Mouse (Mus musculus): ENCODE data around the gene Lrp5. TPM values are rescaled to one million over a fixed set of nuclear protein-coding genes. Genes with fewer than 3 reads are reported as not detected.

Gene Lrp5
- polyA plus RNA-seq, 1 experiment from 2014 or later: 5.2 TPM

DNA sequence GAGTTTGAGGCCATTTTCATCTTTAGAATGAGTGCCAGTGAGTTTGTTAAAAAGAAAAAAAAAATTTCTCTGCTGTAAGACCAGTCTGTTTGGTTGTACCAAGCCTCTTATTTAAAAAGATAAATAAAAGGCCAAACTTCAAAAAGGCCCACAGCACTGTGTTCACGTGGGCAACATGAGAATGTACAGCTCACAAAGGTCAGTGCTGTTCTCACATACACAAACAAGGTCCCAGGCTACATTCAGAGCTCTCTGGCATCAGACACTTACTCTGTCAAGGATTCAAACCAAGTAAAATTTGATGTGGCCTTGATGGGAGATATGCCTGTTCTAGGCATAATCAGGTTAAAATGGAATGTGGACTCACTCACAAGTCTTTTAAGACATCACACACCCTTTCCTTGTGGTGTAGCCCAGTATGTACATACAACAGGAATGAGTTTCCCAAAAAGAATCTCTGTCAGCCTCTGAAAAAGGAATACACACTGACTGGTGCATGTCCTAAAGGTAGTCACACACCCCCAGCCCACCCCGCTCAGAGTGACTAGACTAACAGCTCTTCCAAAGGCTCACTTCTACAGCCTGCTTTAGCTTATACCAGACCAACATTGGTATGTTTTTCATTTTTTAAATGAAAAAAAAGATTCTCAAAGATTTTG lies 130.1 kb downstream of the Lrp5 start:
- Histone ChIP-seq H3K4me3 (ENCODE audit: low read depth, low read length) (no peak overlapping the region), H3K27ac (replicated peaks; ENCODE audit: low read depth, low read length) (no peak overlapping the region), H3K4me1 (ENCODE audit: control insufficient read depth, insufficient read depth, low read length) (no peaks in the 10 kb centered on the region), H3K9ac (replicated peaks; ENCODE audit: low read length) (no peak overlapping the region), H3K4me2 (ENCODE audit: low read depth, low read length) (no peak overlapping the region), H3K9me3 (replicated peaks; ENCODE audit: control insufficient read depth, low read length) (no peaks in the 10 kb centered on the region), H3K27me3 (ENCODE audit: control insufficient read depth, insufficient read depth, low read length) (no peaks in the 10 kb centered on the region), H3K36me3 (replicated peaks; ENCODE audit: control insufficient read depth, insufficient read depth, low read depth, low read length) (no peaks in the 10 kb centered on the region; the same call in 1 of the 2 replicates)
- 88% methylated on average over 2 of the region's 2 CpGs for WGBS
- DNase-seq (ENCODE audit: low spot score) (no peak), ATAC-seq (replicated peaks; ENCODE audit: insufficient number of reproducible peaks, low FRiP score, low TSS enrichment, low read depth) (no peak)

DNA sequence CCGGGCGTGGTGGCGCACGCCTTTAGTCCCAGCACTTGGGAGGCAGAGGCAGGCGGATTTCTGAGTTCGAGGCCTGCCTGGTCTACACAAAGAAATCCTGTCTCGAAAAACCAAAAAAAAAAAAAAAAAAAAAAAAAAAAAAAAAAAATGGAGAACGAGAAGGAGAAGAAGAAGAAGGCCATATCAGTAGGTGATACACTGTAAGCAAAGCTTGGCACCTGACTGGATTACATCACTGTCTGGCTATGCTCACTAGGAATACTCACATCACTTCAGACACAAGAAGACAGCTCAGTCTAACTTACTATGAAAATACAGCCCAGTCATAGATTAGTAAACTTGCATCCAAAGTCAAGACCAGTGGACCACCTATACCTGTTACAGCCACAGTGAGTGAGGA lies 131.6 kb downstream of the Lrp5 start:
- ATAC-seq (replicated peaks; ENCODE audit: insufficient number of reproducible peaks, low FRiP score, low TSS enrichment, low read depth): no peak
- Histone ChIP-seq H3K9me3 (replicated peaks; ENCODE audit: control insufficient read depth, low read length) (no peaks in the 10 kb centered on the region), H3K4me2 (ENCODE audit: low read depth, low read length) (no peak overlapping the region), H3K9ac (replicated peaks; ENCODE audit: low read length) (no peak overlapping the region), H3K27ac (replicated peaks; ENCODE audit: low read depth, low read length) (no peak overlapping the region), H3K36me3 (replicated peaks; ENCODE audit: control insufficient read depth, insufficient read depth, low read depth, low read length) (no peaks in the 10 kb centered on the region), H3K27me3 (ENCODE audit: control insufficient read depth, insufficient read depth, low read length) (no peaks in the 10 kb centered on the region), H3K4me1 (ENCODE audit: control insufficient read depth, insufficient read depth, low read length) (no peaks in the 10 kb centered on the region), H3K4me3 (ENCODE audit: low read depth, low read length) (no peak overlapping the region)
- no peak for DNase-seq (ENCODE audit: low spot score)
- 97% methylated on average over 8 of the region's 8 CpGs for WGBS

DNA sequence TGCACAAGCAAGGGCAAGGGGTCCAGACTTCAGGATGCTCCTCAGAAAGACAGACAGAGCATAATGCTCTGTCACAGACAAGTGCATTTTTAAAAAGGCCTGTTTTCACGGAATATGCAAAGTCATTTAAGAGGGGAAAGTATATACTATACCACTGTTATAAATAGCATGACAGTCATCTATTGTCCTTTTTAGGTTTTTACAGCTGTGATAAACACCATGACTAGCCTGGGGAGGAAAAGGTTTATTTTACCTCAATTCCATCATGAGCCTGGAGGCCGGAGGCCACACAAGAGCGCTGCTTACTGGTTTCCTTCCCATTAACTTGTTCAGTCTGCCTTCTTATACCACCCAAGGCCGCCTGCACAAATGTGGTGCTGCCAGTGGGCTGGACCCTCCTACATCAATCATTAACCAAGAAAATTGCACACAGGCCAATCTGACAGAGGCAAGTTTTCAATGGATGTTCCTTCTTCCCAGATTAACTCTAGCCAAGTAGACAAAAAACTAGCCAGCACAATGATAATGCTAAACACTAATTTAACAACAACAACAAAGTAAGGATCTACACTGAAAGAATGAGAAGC lies 134.7 kb downstream of the Lrp5 start:
- no peak overlapping the region for H3K4me2 ChIP-seq (ENCODE audit: low read depth, low read length)
- ATAC-seq (replicated peaks; ENCODE audit: insufficient number of reproducible peaks, low FRiP score, low TSS enrichment, low read depth): no peak
- no peaks in the 10 kb centered on the region for H3K36me3 ChIP-seq (replicated peaks; ENCODE audit: control insufficient read depth, insufficient read depth, low read depth, low read length)
- no peaks in the 10 kb centered on the region for H3K9me3 ChIP-seq (replicated peaks; ENCODE audit: control insufficient read depth, low read length)
- no peak overlapping the region for H3K9ac ChIP-seq (replicated peaks; ENCODE audit: low read length)
- no peaks in the 10 kb centered on the region for H3K27me3 ChIP-seq (ENCODE audit: control insufficient read depth, insufficient read depth, low read length)
- no peak overlapping the region for H3K27ac ChIP-seq (replicated peaks; ENCODE audit: low read depth, low read length)
- no peak for DNase-seq (ENCODE audit: low spot score)
- H3K4me3 ChIP-seq (ENCODE audit: low read depth, low read length): no peak overlapping the region
- H3K4me1 ChIP-seq (ENCODE audit: control insufficient read depth, insufficient read depth, low read length): no peaks in the 10 kb centered on the region
- WGBS: 65% methylated on average over 4 of the region's 4 CpGs

DNA sequence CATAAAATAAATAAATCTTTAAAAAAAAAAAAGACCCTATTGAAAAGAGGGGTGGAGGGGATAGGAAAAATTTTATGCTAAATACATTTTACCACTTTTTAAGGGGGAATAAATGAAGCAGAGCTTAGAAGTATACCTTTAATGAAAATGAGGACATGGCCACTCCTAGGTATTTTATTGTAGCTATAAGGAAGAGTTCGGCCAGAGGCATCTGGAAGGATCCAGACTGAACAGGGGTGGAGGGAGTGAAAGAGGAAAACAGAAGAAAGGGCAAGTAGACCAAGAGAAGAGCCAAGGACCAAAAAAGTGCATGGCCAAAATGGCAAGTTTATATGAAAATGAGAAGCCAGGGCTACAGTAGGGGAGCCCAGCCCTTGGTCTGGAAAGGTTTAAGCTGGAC lies 136.3 kb downstream of the Lrp5 start:
- H3K27me3 ChIP-seq (ENCODE audit: control insufficient read depth, insufficient read depth, low read length): no peaks in the 10 kb centered on the region
- DNase-seq (ENCODE audit: low spot score) (no peak), ATAC-seq (replicated peaks; ENCODE audit: insufficient number of reproducible peaks, low FRiP score, low TSS enrichment, low read depth) (no peak)
- no peaks in the 10 kb centered on the region for H3K4me1 ChIP-seq (ENCODE audit: control insufficient read depth, insufficient read depth, low read length)
- WGBS: 92% methylated on average over 1 of the region's 1 CpGs
- no peak overlapping the region for H3K4me2 ChIP-seq (ENCODE audit: low read depth, low read length)
- H3K27ac ChIP-seq (replicated peaks; ENCODE audit: low read depth, low read length): no peak overlapping the region
- H3K9me3 ChIP-seq (replicated peaks; ENCODE audit: control insufficient read depth, low read length): no peaks in the 10 kb centered on the region
- no peak overlapping the region for H3K4me3 ChIP-seq (ENCODE audit: low read depth, low read length)
- H3K36me3 ChIP-seq (replicated peaks; ENCODE audit: control insufficient read depth, insufficient read depth, low read depth, low read length): no peaks in the 10 kb centered on the region
- H3K9ac ChIP-seq (replicated peaks; ENCODE audit: low read length): no peak overlapping the region

DNA sequence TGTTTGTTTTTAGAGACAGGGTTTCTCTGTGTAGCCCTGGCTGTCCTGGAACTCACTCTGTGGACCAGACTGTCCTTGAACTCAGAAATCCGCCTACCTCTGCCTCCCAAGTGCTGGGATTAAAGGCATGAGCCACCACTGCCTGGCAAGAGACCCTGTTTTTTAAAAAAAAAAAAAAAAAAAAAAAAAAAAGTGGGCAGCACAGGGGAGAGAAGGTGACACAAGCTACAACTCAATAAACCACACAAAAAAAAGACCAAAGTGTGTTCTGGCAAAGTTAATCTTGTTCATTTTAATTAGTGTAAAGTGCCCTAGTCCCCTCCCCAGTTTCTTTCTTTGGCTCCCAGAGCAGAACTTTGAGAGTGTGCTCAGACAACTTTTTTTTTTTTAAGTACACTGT lies 137.1 kb downstream of the Lrp5 start:
- Histone ChIP-seq H3K9me3 (replicated peaks; ENCODE audit: control insufficient read depth, low read length) (no peaks in the 10 kb centered on the region), H3K9ac (replicated peaks; ENCODE audit: low read length) (no peak overlapping the region), H3K4me1 (ENCODE audit: control insufficient read depth, insufficient read depth, low read length) (no peaks in the 10 kb centered on the region), H3K4me3 (ENCODE audit: low read depth, low read length) (no peak overlapping the region), H3K4me2 (ENCODE audit: low read depth, low read length) (no peak overlapping the region), H3K36me3 (replicated peaks; ENCODE audit: control insufficient read depth, insufficient read depth, low read depth, low read length) (no peaks in the 10 kb centered on the region), H3K27ac (replicated peaks; ENCODE audit: low read depth, low read length) (no peak overlapping the region), H3K27me3 (ENCODE audit: control insufficient read depth, insufficient read depth, low read length) (no peaks in the 10 kb centered on the region)
- no peak for ATAC-seq (replicated peaks; ENCODE audit: insufficient number of reproducible peaks, low FRiP score, low TSS enrichment, low read depth)
- DNase-seq (ENCODE audit: low spot score): no peak
- WGBS: 92% methylated on average over 1 of the region's 1 CpGs

DNA sequence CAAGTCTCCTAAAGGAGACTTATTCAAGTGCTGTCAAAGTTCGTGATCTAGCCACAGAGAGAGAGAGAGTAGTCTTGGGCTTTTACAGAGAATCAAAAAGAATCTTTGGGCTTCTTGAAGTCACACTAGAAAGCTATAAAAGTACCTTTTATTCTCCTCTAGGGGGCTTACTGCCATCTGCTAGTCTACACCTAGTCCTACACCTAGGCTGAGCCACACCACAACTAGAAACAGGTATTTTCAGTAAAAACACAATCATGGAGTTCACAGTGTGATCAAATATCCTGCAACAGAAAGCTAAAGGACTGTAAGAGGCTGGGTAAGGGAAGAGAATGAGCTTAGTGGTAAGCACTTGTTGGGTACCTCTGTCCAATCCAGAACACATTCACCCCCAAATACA lies 138.1 kb downstream of the Lrp5 start:
- Histone ChIP-seq H3K27me3 (ENCODE audit: control insufficient read depth, insufficient read depth, low read length) (no peaks in the 10 kb centered on the region), H3K9me3 (replicated peaks; ENCODE audit: control insufficient read depth, low read length) (no peaks in the 10 kb centered on the region), H3K27ac (replicated peaks; ENCODE audit: low read depth, low read length) (no peak overlapping the region), H3K4me3 (ENCODE audit: low read depth, low read length) (no peak overlapping the region), H3K9ac (replicated peaks; ENCODE audit: low read length) (no peak overlapping the region), H3K4me1 (ENCODE audit: control insufficient read depth, insufficient read depth, low read length) (no peaks in the 10 kb centered on the region), H3K36me3 (replicated peaks; ENCODE audit: control insufficient read depth, insufficient read depth, low read depth, low read length) (no peaks in the 10 kb centered on the region), H3K4me2 (ENCODE audit: low read depth, low read length) (no peak overlapping the region)
- DNase-seq (ENCODE audit: low spot score): no peak
- ATAC-seq (replicated peaks; ENCODE audit: insufficient number of reproducible peaks, low FRiP score, low TSS enrichment, low read depth): no peak
- whole genome bisulfite sequencing: 100% methylated on average over 1 of the region's 1 CpGs

DNA sequence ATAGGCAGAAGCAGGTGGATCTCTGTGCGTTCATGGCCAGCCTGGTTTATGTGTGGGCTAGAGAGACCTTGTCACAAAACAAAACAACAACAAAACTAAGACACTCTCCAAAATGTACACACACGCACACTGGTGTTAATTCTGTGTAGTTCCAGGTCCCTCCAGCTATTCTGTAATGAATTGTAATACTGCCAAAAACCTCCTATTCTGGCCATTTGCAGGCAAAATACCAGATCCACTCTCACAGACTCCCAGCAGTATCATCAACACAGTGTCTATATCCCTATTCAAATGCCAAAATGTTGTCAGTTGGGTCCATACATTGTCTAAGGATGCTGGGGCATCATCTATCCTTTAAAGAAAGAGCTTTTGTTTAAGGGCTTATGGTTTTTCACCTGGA lies 141.4 kb downstream of the Lrp5 start:
- Histone ChIP-seq H3K4me1 (ENCODE audit: control insufficient read depth, insufficient read depth, low read length) (no peaks in the 10 kb centered on the region), H3K4me2 (ENCODE audit: low read depth, low read length) (no peak overlapping the region), H3K9ac (replicated peaks; ENCODE audit: low read length) (no peak overlapping the region), H3K9me3 (replicated peaks; ENCODE audit: control insufficient read depth, low read length) (no peaks in the 10 kb centered on the region), H3K4me3 (ENCODE audit: low read depth, low read length) (no peak overlapping the region), H3K27me3 (ENCODE audit: control insufficient read depth, insufficient read depth, low read length) (no peaks in the 10 kb centered on the region), H3K36me3 (replicated peaks; ENCODE audit: control insufficient read depth, insufficient read depth, low read depth, low read length) (no peaks in the 10 kb centered on the region; the same call in 1 of the 2 replicates), H3K27ac (replicated peaks; ENCODE audit: low read depth, low read length) (no peak overlapping the region)
- DNase-seq (ENCODE audit: low spot score): no peak
- ATAC-seq (replicated peaks; ENCODE audit: insufficient number of reproducible peaks, low FRiP score, low TSS enrichment, low read depth): no peak
- WGBS: 96% methylated on average over 2 of the region's 2 CpGs

DNA sequence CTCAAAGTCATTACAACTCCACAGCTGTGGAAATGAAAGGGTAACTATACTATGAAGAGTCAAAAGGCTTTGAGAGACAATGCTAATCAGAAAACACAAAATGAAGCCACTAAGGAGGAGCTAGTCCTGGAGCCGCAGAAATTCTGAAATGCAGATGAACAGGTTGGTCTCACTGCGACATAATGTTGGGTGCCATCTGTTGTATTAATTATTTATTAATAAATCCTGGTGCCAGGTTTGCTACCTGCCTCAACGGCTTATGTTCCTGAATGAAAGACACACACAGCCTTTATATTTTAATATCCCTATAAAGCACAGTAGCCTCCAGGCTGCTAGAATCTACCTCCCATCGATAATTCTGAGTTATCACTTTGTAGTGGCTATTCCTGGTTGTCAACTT lies 143.8 kb downstream of the Lrp5 start:
- H3K4me2 ChIP-seq (ENCODE audit: low read depth, low read length): no peak overlapping the region
- no peak overlapping the region for H3K9ac ChIP-seq (replicated peaks; ENCODE audit: low read length)
- H3K4me3 ChIP-seq (ENCODE audit: low read depth, low read length): no peak overlapping the region
- no peaks in the 10 kb centered on the region for H3K27me3 ChIP-seq (ENCODE audit: control insufficient read depth, insufficient read depth, low read length)
- H3K4me1 ChIP-seq (ENCODE audit: control insufficient read depth, insufficient read depth, low read length): no peaks in the 10 kb centered on the region
- no peak for ATAC-seq (replicated peaks; ENCODE audit: insufficient number of reproducible peaks, low FRiP score, low TSS enrichment, low read depth)
- H3K36me3 ChIP-seq (replicated peaks; ENCODE audit: control insufficient read depth, insufficient read depth, low read depth, low read length): no peaks in the 10 kb centered on the region; the same call in 1 of the 2 replicates
- no peaks in the 10 kb centered on the region for H3K9me3 ChIP-seq (replicated peaks; ENCODE audit: control insufficient read depth, low read length)
- 95% methylated on average over 4 of the region's 4 CpGs for WGBS
- no peak overlapping the region for H3K27ac ChIP-seq (replicated peaks; ENCODE audit: low read depth, low read length)
- no peak for DNase-seq (ENCODE audit: low spot score)

All from embryonic facial prominence, embryonic 11.5 days (tissue).